Mouse (Mus musculus): Measurements from ENCODE around the gene Cebpb.

DNA sequence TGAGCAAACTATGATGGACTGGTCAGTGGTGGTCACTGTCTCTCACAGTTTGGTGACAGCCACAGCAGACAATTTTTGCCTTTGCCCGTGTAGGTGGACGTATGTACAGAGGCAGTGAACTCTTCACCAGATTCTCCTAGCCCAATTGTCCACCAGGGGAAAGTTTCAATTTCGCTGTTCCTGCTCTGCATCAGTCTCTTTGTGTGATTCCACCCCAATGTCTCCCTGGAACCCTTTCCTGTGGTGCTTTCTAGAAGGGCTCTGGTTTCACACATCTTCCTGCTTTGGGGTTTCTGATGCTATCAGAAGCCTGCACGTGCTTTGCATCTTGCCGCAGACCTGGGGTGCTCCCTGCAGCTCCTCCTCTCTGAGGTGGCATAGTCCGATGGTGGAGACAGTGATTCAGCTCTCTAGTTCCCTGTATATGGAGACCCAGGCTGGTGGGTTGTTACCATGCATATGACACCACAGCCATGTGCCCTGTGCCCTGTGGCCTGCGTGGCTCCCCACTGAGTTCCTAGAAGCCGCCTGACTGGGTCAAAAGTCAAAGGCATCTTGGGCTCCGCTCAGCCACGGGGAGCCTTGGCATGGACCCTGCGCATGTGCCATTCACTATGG, 35.0 kb downstream of the Cebpb start:
- TF ChIP-seq POLR2A (IDR thresholded peaks at IDR 0.05; ENCODE audit: borderline replicate concordance, extremely low read depth, insufficient read depth, insufficient read length, poor library complexity, severe bottlenecking) (no peak), CTCF (IDR thresholded peaks at IDR 0.05; ENCODE audit: borderline replicate concordance, extremely low read depth, insufficient read depth, insufficient read length) (no peak)

All from brain, embryonic 14.5 days (tissue).